Mouse (Mus musculus) thymus, adult 2 months (tissue): ENCODE data around the gene Grn.

Source experiments
- CTCF ChIP-seq: fragments of 200-500 bp; IDR thresholded peaks from 2 replicates; pipeline ENCODE4 v1.5.1; 2012; ENCODE audit warnings: mild to moderate bottlenecking, control low read depth, low read length, moderate library complexity, borderline replicate concordance; ENCODE audit not compliant: control insufficient read depth, poor library complexity, insufficient read depth; ENCODE audit errors: extremely low read depth
- POLR2A ChIP-seq: fragments of 200-500 bp; IDR thresholded peaks from 2 replicates; pipeline ENCODE4 v1.6.1; 2012; ENCODE audit warnings: mild to moderate bottlenecking, low read length, control low read depth, moderate library complexity; ENCODE audit not compliant: control insufficient read depth, poor library complexity, insufficient read depth; ENCODE audit errors: extremely low read depth

GRCm38 (mm10) chr11:102443740-102444139, 13.6 kb downstream of the Grn start:
- no peak for TF ChIP-seq CTCF
- TF ChIP-seq POLR2A = no peak
